Mouse (Mus musculus) cerebellum, adult 9-10 months (tissue): ENCODE data around the gene Derl3.
"Not testable (repeated sequence)": the region's sequence is repeated elsewhere in the genome, so short reads cannot be mapped to it uniquely, and the experiment has no call there.

Experiments used
- DNase-seq: peaks from one replicate; pipeline ENCODE4 v3.0.0; 2022

Gene Derl3

GRCm38 (mm10) chr10:75873543-75874170, 19.6 kb upstream of the Derl3 start:
- DNase-seq = peak; percentile 82

- no peak for DNase-seq
Measured at GRCm38 (mm10) chr10:75878836-75879235, 14.4 kb upstream of the Derl3 start.

- DNase-seq = no peak
Measured at GRCm38 (mm10) chr10:75880351-75880750, 12.9 kb upstream of the Derl3 start.

GRCm38 (mm10) chr10:75880771-75881577, 12.2 kb upstream of the Derl3 start:
- no peak for DNase-seq

- no peak for DNase-seq
Measured at GRCm38 (mm10) chr10:75881578-75882432, 11.4 kb upstream of the Derl3 start.

GRCm38 (mm10) chr10:75882433-75883231, 10.6 kb upstream of the Derl3 start:
- no peak for DNase-seq

- DNase-seq = peak; percentile 84
Measured at GRCm38 (mm10) chr10:75883232-75883552, 10.0 kb upstream of the Derl3 start.

GRCm38 (mm10) chr10:75884742-75885141, 8.5 kb upstream of the Derl3 start:
- no peak for DNase-seq

- DNase-seq = not testable (repeated sequence)
Measured at GRCm38 (mm10) chr10:75887504-75887903, 5.7 kb upstream of the Derl3 start.

- DNase-seq = no peak
Measured at GRCm38 (mm10) chr10:75889406-75890153, 3.6 kb upstream of the Derl3 start.

GRCm38 (mm10) chr10:75894601-75895000, 1.4 kb downstream of the Derl3 start:
- DNase-seq = no peak

- no peak for DNase-seq
Measured at GRCm38 (mm10) chr10:75895730-75896129, 2.5 kb downstream of the Derl3 start.

GRCm38 (mm10) chr10:75896208-75896607, 3.0 kb downstream of the Derl3 start:
- DNase-seq = no peak

- peak; percentile 84 for DNase-seq
Measured at GRCm38 (mm10) chr10:75897373-75897772, 4.2 kb downstream of the Derl3 start.

GRCm38 (mm10) chr10:75898039-75898564, 4.9 kb downstream of the Derl3 start:
- no peak for DNase-seq

- DNase-seq = no peak
Measured at GRCm38 (mm10) chr10:75898846-75899245, 5.6 kb downstream of the Derl3 start.

GRCm38 (mm10) chr10:75904391-75904790, 11.2 kb downstream of the Derl3 start:
- DNase-seq = no peak

GRCm38 (mm10) chr10:75906882-75907281, 13.7 kb downstream of the Derl3 start:
- DNase-seq = no peak

- no peak for DNase-seq
Measured at GRCm38 (mm10) chr10:75910698-75911097, 17.5 kb downstream of the Derl3 start.

GRCm38 (mm10) chr10:75913013-75913589, 19.9 kb downstream of the Derl3 start:
- DNase-seq = no peak

- no peak for DNase-seq
Measured at GRCm38 (mm10) chr10:75915557-75915956, 22.3 kb downstream of the Derl3 start.
